Mouse (Mus musculus) spleen, adult 2 months (tissue): Measurements from ENCODE around the gene Smg6.

ENCODE experiments used
- CTCF ChIP-seq: fragments of 200-500 bp; IDR thresholded peaks from 2 replicates; pipeline ENCODE4 v1.5.1; 2011; ENCODE audit warnings: mild to moderate bottlenecking, inconsistent platforms; ENCODE audit not compliant: insufficient read depth, insufficient read length, insufficient replicate concordance; ENCODE audit errors: extremely low read depth
- POLR2A ChIP-seq: fragments of 200-500 bp; IDR thresholded peaks from 2 replicates; pipeline ENCODE4 v1.6.1; 2011; ENCODE audit warnings: low read depth, low read length, inconsistent platforms

- TF ChIP-seq CTCF = no peak
- TF ChIP-seq POLR2A = no peak
Measured at GRCm38 (mm10) chr11:75157037-75157436, 231.4 kb downstream of the Smg6 start.
